Mouse (Mus musculus) bone marrow, adult 2 months (tissue): ENCODE measurements around the gene Islr.

Experiments
- CTCF ChIP-seq: fragments of 200-500 bp; IDR thresholded peaks from 2 replicates; pipeline ENCODE4 v1.5.1; 2011; ENCODE audit warnings: low read length, control low read depth; ENCODE audit not compliant: control insufficient read depth, insufficient read depth
- POLR2A ChIP-seq: fragments of 200-500 bp; IDR thresholded peaks from 2 replicates; pipeline ENCODE4 v1.6.1; 2011; ENCODE audit warnings: low read depth, mild to moderate bottlenecking, control low read depth, low read length, borderline replicate concordance; ENCODE audit not compliant: control insufficient read depth

DNA sequence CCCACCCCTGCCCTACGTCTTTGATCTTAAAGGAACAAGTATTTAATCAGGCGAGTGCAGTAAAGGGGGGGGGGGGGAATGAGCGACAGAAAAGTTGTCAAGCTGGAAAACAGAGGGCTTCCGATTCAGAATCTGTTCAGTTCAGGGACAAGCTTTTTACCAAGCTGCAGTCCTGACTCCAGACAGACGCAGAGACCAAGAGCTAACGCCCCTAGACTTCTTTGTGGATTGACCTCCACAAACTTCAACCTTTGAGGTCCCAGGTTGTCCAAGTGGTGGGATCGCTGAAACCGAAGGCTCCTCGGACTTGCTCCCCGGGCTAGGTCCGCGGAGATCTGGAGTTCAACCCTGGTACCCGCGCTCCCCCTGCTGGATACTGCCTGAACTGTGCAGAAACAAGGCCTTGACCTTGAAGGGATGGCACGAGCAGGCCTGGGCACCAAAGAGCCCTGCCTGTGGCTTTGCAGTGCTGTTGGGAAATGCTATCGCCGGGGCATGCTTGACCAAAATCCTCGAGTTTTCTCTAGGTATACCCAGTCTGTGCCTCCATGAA lies 418 bp upstream of the Islr start:
- peak; percentile 96 for TF ChIP-seq CTCF
- no peak for TF ChIP-seq POLR2A
